In genomic region chr6:116405243-116405642, GRCm38 (mm10) we compare ENCODE assay signal across 12 mouse cellular contexts. TPM values are rescaled to one million over a fixed set of nuclear protein-coding genes. Genes with fewer than 3 reads are reported as not detected.
DNase-seq lines count a peak whose midpoint lies in the region; ATAC-seq and TF ChIP-seq lines count a peak whose summit lies in the region.
"Had no signal": no experiment of that assay in that cellular context is flagged by ENCODE, and none has a peak within 500 bp of the region (broad histone marks: within the 10 kb centered on the region; RNA-seq: fewer than 3 reads in every experiment).

No protein-coding gene starts in this region.

- 31% methylated on average over 9 of the region's 9 CpGs for WGBS in forebrain, postnatal 0 days
- WGBS in forebrain, embryonic 15.5 days, result 46% methylated on average over 9 of the region's 9 CpGs
- 18% methylated on average over 9 of the region's 9 CpGs for WGBS in hindbrain, embryonic 16.5 days
- WGBS in midbrain, postnatal 0 days, result 20% methylated on average over 9 of the region's 9 CpGs

- ATAC-seq in forebrain, postnatal 0 days, result peak; percentile 60
- ATAC-seq in forebrain, embryonic 15.5 days (replicated peaks), result no peak
- ATAC-seq in hindbrain, embryonic 16.5 days, result peak; percentile 60
- ATAC-seq in midbrain, postnatal 0 days (ENCODE audit: low FRiP score), result peak; percentile 50

- H3K4me3 ChIP-seq in forebrain, postnatal 0 days (ENCODE audit: low read depth, low read length), result no peak overlapping the region
- no peak overlapping the region for H3K4me3 ChIP-seq in forebrain, embryonic 15.5 days
- H3K4me3 ChIP-seq in hindbrain, embryonic 16.5 days (ENCODE audit: low read length), result no peak overlapping the region
- no peak overlapping the region for H3K4me3 ChIP-seq in midbrain, postnatal 0 days (ENCODE audit: low read depth, low read length)
- H3K4me3 ChIP-seq: embryonic facial prominence, embryonic 13.5 days; kidney, embryonic 15.5 days had no signal

- no peaks in the 10 kb centered on the region for H3K4me1 ChIP-seq in forebrain, postnatal 0 days (ENCODE audit: insufficient read depth)
- no peaks in the 10 kb centered on the region; the same call in 1 of the 2 replicates for H3K4me1 ChIP-seq in forebrain, embryonic 15.5 days
- H3K4me1 ChIP-seq in hindbrain, embryonic 16.5 days (ENCODE audit: control insufficient read depth, insufficient read depth, low read depth, low read length), result peaks cover 2% of the 10 kb centered on the region; the same call in 1 of the 2 replicates
- no peaks in the 10 kb centered on the region for H3K4me1 ChIP-seq in midbrain, postnatal 0 days (ENCODE audit: insufficient read depth, low read length)
- H3K4me1 ChIP-seq: embryonic facial prominence, embryonic 13.5 days; kidney, embryonic 15.5 days had no signal

- H3K9me3 ChIP-seq in forebrain, postnatal 0 days (ENCODE audit: low read length), result no peaks in the 10 kb centered on the region
- no peaks in the 10 kb centered on the region for H3K9me3 ChIP-seq in forebrain, embryonic 15.5 days
- no peaks in the 10 kb centered on the region for H3K9me3 ChIP-seq in hindbrain, embryonic 16.5 days (ENCODE audit: control insufficient read depth, low read length)
- H3K9me3 ChIP-seq in midbrain, postnatal 0 days (ENCODE audit: low read length), result no peaks in the 10 kb centered on the region
- H3K9me3 ChIP-seq: embryonic facial prominence, embryonic 13.5 days; kidney, embryonic 15.5 days had no signal

- H3K27me3 ChIP-seq in forebrain, postnatal 0 days (ENCODE audit: insufficient read depth, low read length), result no peaks in the 10 kb centered on the region
- H3K27me3 ChIP-seq in forebrain, embryonic 15.5 days, result no peaks in the 10 kb centered on the region
- no peaks in the 10 kb centered on the region for H3K27me3 ChIP-seq in hindbrain, embryonic 16.5 days (replicated peaks; ENCODE audit: control insufficient read depth, insufficient read depth, low read length)
- no peaks in the 10 kb centered on the region for H3K27me3 ChIP-seq in midbrain, postnatal 0 days (ENCODE audit: insufficient read depth, low read length)
- H3K27me3 ChIP-seq: embryonic facial prominence, embryonic 13.5 days; kidney, embryonic 15.5 days had no signal

- TF ChIP-seq CTCF in forebrain, postnatal 0 days (IDR thresholded peaks at IDR 0.05; ENCODE audit: low read depth), result no peak
- TF ChIP-seq CTCF in midbrain, postnatal 0 days (IDR thresholded peaks at IDR 0.05), result no peak

- H3K36me3 ChIP-seq in forebrain, postnatal 0 days (ENCODE audit: insufficient read depth), result peaks cover 21% of the 10 kb centered on the region; the same call in 1 of the 2 replicates
- H3K36me3 ChIP-seq in forebrain, embryonic 15.5 days, result 0 out of 2 replicates have a peak, but pooled peaks cover 3% of the 10 kb centered on the region
- peaks cover 8% of the 10 kb centered on the region for H3K36me3 ChIP-seq in hindbrain, embryonic 16.5 days (ENCODE audit: control insufficient read depth, insufficient read depth, low read length)
- peaks cover 15% of the 10 kb centered on the region for H3K36me3 ChIP-seq in midbrain, postnatal 0 days (ENCODE audit: insufficient read depth, low read length)

- no peak overlapping the region for H3K27ac ChIP-seq in forebrain, postnatal 0 days (ENCODE audit: low read depth, low read length)
- no peak overlapping the region for H3K27ac ChIP-seq in forebrain, embryonic 15.5 days (replicated peaks)
- peak overlapping the region; percentile 52 for H3K27ac ChIP-seq in hindbrain, embryonic 16.5 days (ENCODE audit: low read depth, low read length)
- H3K27ac ChIP-seq in midbrain, postnatal 0 days (ENCODE audit: low read depth, low read length), result 0 out of 2 replicates have a peak overlapping the region, but pooled peaks have one; percentile 7
- H3K27ac ChIP-seq: embryonic facial prominence, embryonic 13.5 days; kidney, embryonic 15.5 days had no signal

- DNase-seq in forebrain, postnatal 0 days, result no peak
- peak; percentile 61 for DNase-seq in embryo, embryonic 10 days (ENCODE audit: low spot score)
- DNase-seq in midbrain, postnatal 0 days (ENCODE audit: low spot score), result peak; percentile 69
- DNase-seq in lung, postnatal 10 days, result no peak
- DNase-seq in layer of hippocampus, postnatal 25 days (ENCODE audit: extremely low spot score in 1 of 2, low spot score in 1 of 2), result no peak
- no peak for DNase-seq in cerebellum, postnatal 25 days
- DNase-seq: heart, postnatal 4 days; lung, postnatal 14 days had no signal

- H3K9ac ChIP-seq in forebrain, postnatal 0 days, result no peak overlapping the region
- H3K9ac ChIP-seq in forebrain, embryonic 15.5 days (replicated peaks), result no peak overlapping the region
- H3K9ac ChIP-seq in hindbrain, embryonic 16.5 days (ENCODE audit: low read depth, low read length), result no peak overlapping the region
- no peak overlapping the region for H3K9ac ChIP-seq in midbrain, postnatal 0 days (replicated peaks; ENCODE audit: low read length, poor library complexity, severe bottlenecking)
- H3K9ac ChIP-seq: embryonic facial prominence, embryonic 13.5 days; kidney, embryonic 15.5 days had no signal

- no peak overlapping the region for H3K4me2 ChIP-seq in forebrain, postnatal 0 days (ENCODE audit: low read depth)
- H3K4me2 ChIP-seq in forebrain, embryonic 15.5 days (replicated peaks), result no peak overlapping the region
- H3K4me2 ChIP-seq in hindbrain, embryonic 16.5 days (ENCODE audit: low read length), result no peak overlapping the region
- H3K4me2 ChIP-seq in midbrain, postnatal 0 days (ENCODE audit: low read depth, low read length, poor library complexity, severe bottlenecking), result no peak overlapping the region
- H3K4me2 ChIP-seq: embryonic facial prominence, embryonic 13.5 days; kidney, embryonic 15.5 days had no signal

RNA-seq across cellular contexts. Expression of gene Alox5, which starts 55.7 kb away (rescaled TPM):
- total RNA-seq in forebrain, postnatal 0 days (2014; rRNA removed), result 0.46 and 0.81 TPM in 2 replicates
- 0.97 and 1.2 TPM in 2 replicates for polyA plus RNA-seq in forebrain, postnatal 0 days (2015; fragmentation: Nextera tagmentation; extraction: Ambion mirVana)
- 0.34 and 0.70 TPM in 2 replicates for polyA plus RNA-seq in forebrain, embryonic 15.5 days (2015; fragmentation: Nextera tagmentation; extraction: Ambion mirVana)
- 0.65 and 0.94 TPM in 2 replicates for polyA plus RNA-seq in hindbrain, embryonic 16.5 days (2015; fragmentation: Nextera tagmentation; extraction: Ambion mirVana)
- total RNA-seq in midbrain, postnatal 0 days (2014; rRNA removed), result 0.57 and 1.6 TPM in 2 replicates
- polyA plus RNA-seq in midbrain, postnatal 0 days (2015; fragmentation: Nextera tagmentation; extraction: Ambion mirVana), result 0.48 and 0.74 TPM in 2 replicates
- 1 to 10 TPM; 2.5 to 4.0 TPM for total RNA-seq in layer of hippocampus, postnatal 25 days (2021)

Comparison
In these comparisons a context has a peak if more than half of its experiments do, and no peak if none do; other contexts are left out.
1. DNase-seq: peak in embryo, embryonic 10 days (single experiment) and midbrain, postnatal 0 days (single experiment); none in forebrain, postnatal 0 days (single experiment), lung, postnatal 10 days (single experiment), layer of hippocampus, postnatal 25 days (0 of 2) and cerebellum, postnatal 25 days (0 of 2).
2. H3K27ac ChIP-seq: peak in hindbrain, embryonic 16.5 days (single experiment) and midbrain, postnatal 0 days (single experiment); none in forebrain, postnatal 0 days (single experiment) and forebrain, embryonic 15.5 days (single experiment).